Comparison of ENCODE assay signal across 16 mouse cellular contexts in genomic region chr2:64966323-64966722, GRCm38 (mm10). TPM values are rescaled to one million over a fixed set of nuclear protein-coding genes. Genes with fewer than 3 reads are reported as not detected.
DNase-seq lines count a peak whose midpoint lies in the region; TF ChIP-seq lines count a peak whose summit lies in the region.
"Had no signal": no experiment of that assay in that cellular context is flagged by ENCODE, and none has a peak within 500 bp of the region (broad histone marks: within the 10 kb centered on the region; RNA-seq: fewer than 3 reads in every experiment).

No protein-coding gene starts in this region.

- H3K36me3 ChIP-seq in heart, adult 2 months (ENCODE audit: control insufficient read depth, insufficient read depth, low read length) = peaks cover 2% of the 10 kb centered on the region
- H3K36me3 ChIP-seq: hindbrain, embryonic 12.5 days; limb, embryonic 13.5 days; midbrain, embryonic 15.5 days; neural tube, embryonic 15.5 days; stomach, embryonic 15.5 days had no signal

- no peak for TF ChIP-seq CTCF in heart, adult 2 months (IDR thresholded peaks at IDR 0.05)

- TF ChIP-seq EP300 in heart, adult 2 months (IDR thresholded peaks at IDR 0.05; ENCODE audit: insufficient read depth, low read depth, low read length) = 0 out of 2 replicates have a peak, but pooled peaks have one; percentile 52

- H3K4me1 ChIP-seq in heart, adult 2 months (ENCODE audit: control insufficient read depth, insufficient read depth, low read length) = peaks cover 2% of the 10 kb centered on the region; the same call in 1 of the 2 replicates
- H3K4me1 ChIP-seq: limb, embryonic 13.5 days; stomach, embryonic 15.5 days had no signal

- no peaks in the 10 kb centered on the region for H3K27me3 ChIP-seq in heart, adult 2 months (ENCODE audit: control insufficient read depth, insufficient read depth, low read length)
- H3K27me3 ChIP-seq: hindbrain, embryonic 12.5 days; limb, embryonic 13.5 days; midbrain, embryonic 15.5 days; neural tube, embryonic 15.5 days; stomach, embryonic 15.5 days had no signal

- H3K79me2 ChIP-seq in heart, adult 2 months (replicated peaks; ENCODE audit: control insufficient read depth, insufficient read depth, low read length) = peaks cover 1% of the 10 kb centered on the region; the same call in 1 of the 2 replicates

- H3K9ac ChIP-seq in heart, adult 2 months (ENCODE audit: low read depth, low read length) = no peak overlapping the region
- H3K9ac ChIP-seq: hindbrain, embryonic 12.5 days; limb, embryonic 13.5 days; midbrain, embryonic 15.5 days; neural tube, embryonic 15.5 days; stomach, embryonic 15.5 days had no signal

- no peak overlapping the region for H3K4me3 ChIP-seq in heart, adult 2 months
- H3K4me3 ChIP-seq: hindbrain, embryonic 12.5 days; limb, embryonic 13.5 days; midbrain, embryonic 15.5 days; neural tube, embryonic 15.5 days; stomach, embryonic 15.5 days had no signal

- intact Hi-C loops in left cerebral cortex, postnatal 4 days (cut with DNase I) = loop anchor here (5.0 kb wide), 1 partner anchor 156 kb away; no protein-coding TSS in a partner anchor
- intact Hi-C loops in heart, adult 2 months (cut with DNase I) = no loop called here
- intact Hi-C loops in heart, postnatal 36 days (cut with DNase I) = loop anchor here (5.0 kb wide), 1 partner anchor 371 kb away; no protein-coding TSS in a partner anchor

- no peak for TF ChIP-seq POLR2A in heart, adult 2 months (IDR thresholded peaks at IDR 0.05; ENCODE audit: insufficient read depth, low read depth, low read length)

- WGBS in heart, adult 2 months = 47% methylated on average over 6 of the region's 6 CpGs

- DNase-seq in adrenal gland, adult 2 months = peak; percentile 23
- DNase-seq in adrenal gland, adult 18-20 months (ENCODE audit: low spot score in 2 of 2) = no peak
- peak; percentile 9 for DNase-seq in left cerebral cortex, postnatal 4 days
- no peak for DNase-seq in left cerebral cortex, adult 9 months (ENCODE audit: low spot score in 2 of 2)
- DNase-seq in heart, adult 2 months = peak; percentile 52 to 73
- peak; percentile 37 to 42 for DNase-seq in heart, postnatal 36 days
- no peak for DNase-seq in embryo, embryonic 10.5 days (ENCODE audit: low spot score)
- no peak for DNase-seq in MN1 (ENCODE audit: low spot score)
- DNase-seq: kidney, adult 8-10 months; layer of hippocampus, adult 9-11 months; right cerebral cortex, postnatal 25 days had no signal

- H3K27ac ChIP-seq in heart, adult 2 months = peak overlapping the region; percentile 54
- H3K27ac ChIP-seq: hindbrain, embryonic 12.5 days; limb, embryonic 13.5 days; midbrain, embryonic 15.5 days; neural tube, embryonic 15.5 days; stomach, embryonic 15.5 days had no signal

RNA-seq across cellular contexts. Expression of gene Grb14, which starts 58.5 kb away (rescaled TPM):
- 10 to 100 TPM; 20.1 to 50.6 TPM for total RNA-seq in adrenal gland, adult 2 months (2021)
- 7.8 and 9.2 TPM in 2 replicates for polyA plus RNA-seq in adrenal gland, adult 2 months (2012; rRNA removed)
- total RNA-seq in adrenal gland, adult 18-20 months (2021) = 10 to 100 TPM; 21.8 to 42.5 TPM
- 10 to 100 TPM; 47.1 to 47.6 TPM for total RNA-seq in left cerebral cortex, postnatal 4 days (2021)
- 100 to 1,000 TPM; 191 to 208 TPM for total RNA-seq in heart, adult 2 months (2021)
- 71.1 and 91.0 TPM in 2 replicates for polyA plus RNA-seq in heart, adult 2 months (2012; rRNA removed)
- total RNA-seq in heart, postnatal 36 days (2021) = 100 to 1,000 TPM; 184 to 233 TPM

Comparison
In these comparisons a context has a peak if more than half of its experiments do, and no peak if none do; other contexts are left out.
1. DNase-seq: peak in adrenal gland, adult 2 months (single experiment), left cerebral cortex, postnatal 4 days (single experiment), heart, adult 2 months (2 of 2) and heart, postnatal 36 days (2 of 2); none in adrenal gland, adult 18-20 months (0 of 2), left cerebral cortex, adult 9 months (0 of 2), embryo, embryonic 10.5 days (single experiment) and MN1 (single experiment).